Mouse (Mus musculus) kidney, adult 9 months (tissue): ENCODE data around the gene Lima1.

Experiments
- DNase-seq: peaks from one replicate; pipeline ENCODE4 v3.0.0; 2022

Lima1 gene

GRCm38 (mm10) chr15:99866450-99867221 lies 8.6 kb downstream of the Lima1 start:
- peak; percentile 59 for DNase-seq

- DNase-seq: peak; percentile 77
These were observed 9.3 kb downstream of the Lima1 start for GRCm38 (mm10) chr15:99865942-99866341.

GRCm38 (mm10) chr15:99865494-99865941 lies 9.7 kb downstream of the Lima1 start:
- DNase-seq: no peak

GRCm38 (mm10) chr15:99865046-99865445 lies 10.2 kb downstream of the Lima1 start:
- no peak for DNase-seq

GRCm38 (mm10) chr15:99863786-99864185 lies 11.5 kb downstream of the Lima1 start:
- no peak for DNase-seq

- no peak for DNase-seq
These were observed 11.9 kb downstream of the Lima1 start for GRCm38 (mm10) chr15:99863358-99863757.

- no peak for DNase-seq
These were observed 12.8 kb downstream of the Lima1 start for GRCm38 (mm10) chr15:99862473-99862872.

GRCm38 (mm10) chr15:99861955-99862354 lies 13.3 kb downstream of the Lima1 start:
- no peak for DNase-seq

- DNase-seq: no peak
These were observed 13.7 kb downstream of the Lima1 start for GRCm38 (mm10) chr15:99861536-99861935.

GRCm38 (mm10) chr15:99859644-99860392 lies 15.4 kb downstream of the Lima1 start:
- no peak for DNase-seq

- DNase-seq: peak; percentile 54
These were observed 17.8 kb downstream of the Lima1 start for GRCm38 (mm10) chr15:99857479-99857878.

GRCm38 (mm10) chr15:99855119-99855518 lies 20.1 kb downstream of the Lima1 start:
- no peak for DNase-seq

GRCm38 (mm10) chr15:99852606-99853237 lies 22.5 kb downstream of the Lima1 start:
- no peak for DNase-seq

- DNase-seq: no peak
These were observed 25.0 kb downstream of the Lima1 start for GRCm38 (mm10) chr15:99850265-99850664.

GRCm38 (mm10) chr15:99847937-99848336 lies 27.3 kb downstream of the Lima1 start:
- no peak for DNase-seq

GRCm38 (mm10) chr15:99847207-99847881 lies 27.9 kb downstream of the Lima1 start:
- DNase-seq: no peak

GRCm38 (mm10) chr15:99846633-99847032 lies 28.6 kb downstream of the Lima1 start:
- DNase-seq: no peak

GRCm38 (mm10) chr15:99843856-99844255 lies 31.4 kb downstream of the Lima1 start:
- DNase-seq: no peak

- peak; percentile 96 for DNase-seq
These were observed 35.3 kb downstream of the Lima1 start for GRCm38 (mm10) chr15:99839910-99840309.

GRCm38 (mm10) chr15:99839165-99839840 lies 36.0 kb downstream of the Lima1 start:
- DNase-seq: no peak

- no peak for DNase-seq
These were observed 37.7 kb downstream of the Lima1 start for GRCm38 (mm10) chr15:99837561-99837960.

- peak; percentile 91 for DNase-seq
These were observed 40.1 kb downstream of the Lima1 start for GRCm38 (mm10) chr15:99835191-99835590.
